Mouse (Mus musculus): ENCODE measurements at regions not wholly inside any gene's neighbourhood (a gene's known extent, or its start where the extent isn't known, plus 50 kb on each side); places are given as distances from the start of the nearest gene placed in this dataset.

DNA sequence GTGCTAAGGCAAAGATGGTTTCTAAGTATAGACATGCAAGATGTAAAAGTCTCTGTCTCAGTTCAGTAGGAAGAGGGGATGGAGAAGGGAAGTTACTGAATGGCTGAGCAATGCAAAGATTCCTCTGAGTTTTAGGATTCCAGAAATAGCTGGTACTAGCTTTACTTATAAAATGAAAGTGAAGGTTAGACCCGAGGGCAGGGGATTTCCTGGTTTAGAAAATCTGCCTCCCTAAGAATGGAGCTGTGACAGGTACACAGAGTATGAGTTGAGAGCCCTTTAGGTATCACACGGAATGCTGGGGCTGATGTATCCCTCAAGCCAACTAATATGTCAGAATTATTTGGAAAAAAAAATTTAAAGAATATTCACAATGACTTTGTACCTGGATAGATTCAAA is 69.0 kb upstream of the Ppp1r12a start:
- TF ChIP-seq CTCF (IDR thresholded peaks at IDR 0.05; ENCODE audit: low read depth) (no peak), EP300 (IDR thresholded peaks at IDR 0.05; ENCODE audit: low read depth) (no peak)
